Mouse (Mus musculus) intestine, embryonic 16.5 days (tissue): ENCODE data around the gene Gm13199. TPM values are rescaled to one million over a fixed set of nuclear protein-coding genes. Genes with fewer than 3 reads are reported as not detected.

Source experiments
- ATAC-seq: fragments of 200-750 bp; cut with Nextera tagmentation; 2 replicates; pipeline ENCODE4 v1.8.0; 2017; ENCODE audit warnings: moderate TSS enrichment, moderate library complexity
- H3K27ac ChIP-seq: fragments of 300-500 bp; sonication (generic); 2 replicates; pipeline ENCODE4 v1.5.1; 2014; ENCODE audit warnings: mild to moderate bottlenecking, low read length
- H3K27me3 ChIP-seq: fragments of 300-500 bp; sonication (generic); replicated peaks from 2 replicates; pipeline ENCODE4 v1.6.1; 2014; ENCODE audit warnings: low read length, control low read depth, mixed read lengths; ENCODE audit not compliant: control insufficient read depth, insufficient read depth
- H3K36me3 ChIP-seq: fragments of 300-500 bp; sonication (generic); 2 replicates; pipeline ENCODE4 v1.6.1; 2014; ENCODE audit warnings: low read length, control low read depth; ENCODE audit not compliant: control insufficient read depth, insufficient read depth
- H3K4me1 ChIP-seq: fragments of 300-500 bp; sonication (generic); 2 replicates; pipeline ENCODE4 v1.6.1; 2014; ENCODE audit warnings: low read length, control low read depth, mixed read lengths; ENCODE audit not compliant: control insufficient read depth, insufficient read depth
- H3K4me2 ChIP-seq: fragments of 300-500 bp; sonication (generic); 2 replicates; pipeline ENCODE4 v1.6.1; 2014; ENCODE audit warnings: low read depth, low read length, control low read depth
- H3K4me3 ChIP-seq: fragments of 300-500 bp; sonication (generic); 2 replicates; pipeline ENCODE4 v1.5.1; 2014; ENCODE audit warnings: mild to moderate bottlenecking, low read length
- H3K9ac ChIP-seq: fragments of 300-500 bp; sonication (generic); 2 replicates; pipeline ENCODE4 v1.6.1; 2014; ENCODE audit warnings: low read depth, low read length
- H3K9me3 ChIP-seq: fragments of 300-500 bp; sonication (generic); 2 replicates; pipeline ENCODE4 v1.6.1; 2016; ENCODE audit warnings: low read length, control low read depth; ENCODE audit not compliant: control insufficient read depth
- WGBS: fragments of 180-500 bp; shearing (Covaris S2); extraction: QIAGEN DNeasy Blood & Tissue Kit; methylation state at CpG from one replicate; pipeline ENCODE4 v1.1.7; 2014; 5-methylcytosine and 5-hydroxymethylcytosine counted together
- polyA plus RNA-seq: library from polyadenylated mRNA; unstranded; fragments of >200 nt; fragmentation: Nextera tagmentation; extraction: Ambion mirVana; gene quantifications from 2 replicates; pipeline ENCODE4 v1.2.1, GENCODE M21; 2015

Gene Gm13199
- polyA plus RNA-seq, result 0.77 and 0.84 TPM in 2 replicates

- Histone ChIP-seq H3K27ac (no peak within 1 kb of the TSS), H3K9ac (no peak within 1 kb of the TSS), H3K4me3 (no peak within 1 kb of the TSS), H3K4me2 (no peak within 1 kb of the TSS), H3K36me3 (peaks cover 3% of the 10 kb centered on the region; the same call in 1 of the 2 replicates), H3K9me3 (no peaks in the 10 kb centered on the region), H3K27me3 (no peaks in the 10 kb centered on the region), H3K4me1 (no peaks in the 10 kb centered on the region)
- no peak for ATAC-seq
- WGBS, result 96% methylated on average over 3 of the region's 3 CpGs
Measured at GRCm38 (mm10) chr2:5862834-5863233, at the start of gene Gm13199. Gene Gm13199 (minus strand): TSS chr2:5862934.

- Histone ChIP-seq H3K27ac (no peak overlapping the region), H3K9ac (no peak overlapping the region), H3K4me2 (no peak overlapping the region), H3K27me3 (no peaks in the 10 kb centered on the region), H3K4me3 (no peak overlapping the region), H3K4me1 (no peaks in the 10 kb centered on the region), H3K36me3 (0 out of 2 replicates have a peak, but pooled peaks cover 2% of the 10 kb centered on the region), H3K9me3 (no peaks in the 10 kb centered on the region)
- 55% methylated on average over 16 of the region's 16 CpGs for WGBS
- no peak for ATAC-seq
Measured at GRCm38 (mm10) chr2:5911282-5911965, 48.7 kb upstream of the Gm13199 start.

GRCm38 (mm10) chr2:5906625-5907024, 43.9 kb upstream of the Gm13199 start:
- H3K36me3 ChIP-seq, result no peaks in the 10 kb centered on the region
- ATAC-seq, result no peak
- H3K9me3 ChIP-seq, result no peaks in the 10 kb centered on the region
- no peaks in the 10 kb centered on the region for H3K4me1 ChIP-seq
- no peak overlapping the region for H3K27ac ChIP-seq
- H3K9ac ChIP-seq, result no peak overlapping the region
- no peak overlapping the region for H3K4me2 ChIP-seq
- no peaks in the 10 kb centered on the region for H3K27me3 ChIP-seq
- WGBS, result 59% methylated on average over 3 of the region's 3 CpGs
- no peak overlapping the region for H3K4me3 ChIP-seq

GRCm38 (mm10) chr2:5906092-5906491, 43.4 kb upstream of the Gm13199 start:
- H3K4me1 ChIP-seq, result no peaks in the 10 kb centered on the region
- 30% methylated on average over 5 of the region's 5 CpGs for WGBS
- H3K27me3 ChIP-seq, result no peaks in the 10 kb centered on the region
- no peak for ATAC-seq
- H3K4me3 ChIP-seq, result no peak overlapping the region
- H3K36me3 ChIP-seq, result no peaks in the 10 kb centered on the region
- H3K27ac ChIP-seq, result no peak overlapping the region
- no peak overlapping the region for H3K9ac ChIP-seq
- no peaks in the 10 kb centered on the region for H3K9me3 ChIP-seq
- no peak overlapping the region for H3K4me2 ChIP-seq

- ATAC-seq, result no peak
- no peak overlapping the region for H3K27ac ChIP-seq
- 64% methylated on average over 5 of the region's 5 CpGs for WGBS
- no peaks in the 10 kb centered on the region for H3K36me3 ChIP-seq
- H3K9me3 ChIP-seq, result no peaks in the 10 kb centered on the region
- no peak overlapping the region for H3K9ac ChIP-seq
- no peak overlapping the region for H3K4me3 ChIP-seq
- no peaks in the 10 kb centered on the region for H3K27me3 ChIP-seq
- no peak overlapping the region for H3K4me2 ChIP-seq
- H3K4me1 ChIP-seq, result no peaks in the 10 kb centered on the region
Measured at GRCm38 (mm10) chr2:5900145-5900544, 37.4 kb upstream of the Gm13199 start.

- Histone ChIP-seq H3K27me3 (no peaks in the 10 kb centered on the region), H3K36me3 (no peaks in the 10 kb centered on the region), H3K4me1 (peaks cover 6% of the 10 kb centered on the region; the same call in 1 of the 2 replicates), H3K4me3 (peak within 1 kb of the TSS; percentile 85), H3K9me3 (no peaks in the 10 kb centered on the region), H3K4me2 (peak within 1 kb of the TSS; percentile 47), H3K27ac (peak within 1 kb of the TSS; percentile 82), H3K9ac (peak within 1 kb of the TSS; percentile 96)
- ATAC-seq, result peak; percentile 99
- WGBS, result under 1% methylated on average over 61 of the region's 62 CpGs
Measured at GRCm38 (mm10) chr2:5894843-5895570, 32.3 kb upstream of the Gm13199 start, which contains the start of gene Sec61a2. Gene Sec61a2 (minus strand): TSS chr2:5895432.

GRCm38 (mm10) chr2:5894296-5894695, 31.6 kb upstream of the Gm13199 start:
- H3K27ac ChIP-seq, result peak overlapping the region; percentile 67
- H3K4me3 ChIP-seq, result peak overlapping the region; percentile 85
- WGBS, result 12% methylated on average over 11 of the region's 11 CpGs
- no peaks in the 10 kb centered on the region for H3K36me3 ChIP-seq
- no peaks in the 10 kb centered on the region for H3K9me3 ChIP-seq
- ATAC-seq, result peak; percentile 32
- H3K4me2 ChIP-seq, result peak overlapping the region; percentile 47
- peaks cover 6% of the 10 kb centered on the region; the same call in 1 of the 2 replicates for H3K4me1 ChIP-seq
- H3K9ac ChIP-seq, result peak overlapping the region; percentile 96
- no peaks in the 10 kb centered on the region for H3K27me3 ChIP-seq

GRCm38 (mm10) chr2:5889412-5889811, 26.7 kb upstream of the Gm13199 start:
- no peaks in the 10 kb centered on the region for H3K9me3 ChIP-seq
- H3K4me3 ChIP-seq, result no peak overlapping the region
- WGBS, result 59% methylated on average over 2 of the region's 2 CpGs
- H3K4me2 ChIP-seq, result no peak overlapping the region
- ATAC-seq, result no peak
- no peaks in the 10 kb centered on the region for H3K27me3 ChIP-seq
- H3K36me3 ChIP-seq, result peaks cover 6% of the 10 kb centered on the region; the same call in 1 of the 2 replicates
- H3K4me1 ChIP-seq, result peaks cover 6% of the 10 kb centered on the region; the same call in 1 of the 2 replicates
- H3K27ac ChIP-seq, result no peak overlapping the region
- no peak overlapping the region for H3K9ac ChIP-seq

- 81% methylated on average over 5 of the region's 5 CpGs for WGBS
- Histone ChIP-seq H3K4me2 (no peak overlapping the region), H3K36me3 (peaks cover 6% of the 10 kb centered on the region), H3K4me3 (no peak overlapping the region), H3K9ac (no peak overlapping the region), H3K4me1 (peaks cover 6% of the 10 kb centered on the region; the same call in 1 of the 2 replicates), H3K27me3 (no peaks in the 10 kb centered on the region), H3K27ac (no peak overlapping the region), H3K9me3 (no peaks in the 10 kb centered on the region)
- no peak for ATAC-seq
Measured at GRCm38 (mm10) chr2:5888865-5889264, 26.1 kb upstream of the Gm13199 start.
